Mouse (Mus musculus) Patski (cell line): ENCODE results near the gene Ncbp2. TPM values are rescaled to one million over a fixed set of nuclear protein-coding genes. Genes with fewer than 3 reads are reported as not detected.
A peak's percentile ranks its signal among the peaks of the same experiment; 100 is the strongest.

ENCODE experiments used
- ATAC-seq: fragments of 100-300 bp; one replicate; pipeline ENCODE4 v1.8.0; 2021
- CTCF ChIA-PET: fragments of 350-600 bp; sonication (Branson Sonifier 250); formaldehyde crosslinking; loops from one replicate; lab custom pipeline; 2022; ENCODE audit warnings: inconsistent platforms; lab: Charles Lee
- POLR2A ChIA-PET: fragments of 350-600 bp; sonication (Branson Sonifier 250); formaldehyde crosslinking; loops from one replicate; lab custom pipeline; 2022; ENCODE audit warnings: antibody characterized with exemption, inconsistent platforms; lab: Charles Lee
- DNase-seq: peaks from one replicate; pipeline ENCODE4 v3.0.0-alpha.2; 2011; ENCODE audit warnings: low read depth, low spot score
- H3K27me3 ChIP-seq: fragments of 371-371 bp; one replicate; pipeline ENCODE4 v1.5.1; 2021
- CTCF ChIP-seq: fragments of 100-300 bp; IDR thresholded peaks from one replicate; pipeline ENCODE4 v1.5.1; 2021
- in situ Hi-C: fragments of 300-500 bp; cut with MboI; formaldehyde crosslinking; loops from 3 replicates; pipeline ENCODE4 v1.11.1; 2018; ENCODE audit warnings: low pct_unique_long_range_greater_than_20kb, mixed read lengths
- polyA plus RNA-seq: library from polyadenylated mRNA; unstranded; gene quantifications from one replicate; pipeline ENCODE4 v1.2.3, GENCODE M21; 2021

Gene Ncbp2
- polyA plus RNA-seq = 114 TPM

- in situ Hi-C loops = loop anchor here (5.0 kb wide), 1 partner anchor 54 kb away; the partner anchor contains the start of gene Senp5
- DNase-seq = peak; percentile 49
- CTCF ChIA-PET = no interaction called here
Observed at GRCm38 (mm10) chr16:31948345-31948774, at the start of gene Ncbp2, which contains the start of gene 0610012G03Rik. Ncbp2 (plus strand) TSS chr16:31948513. 0610012G03Rik (minus strand) TSS chr16:31948494.

GRCm38 (mm10) chr16:31898546-31899326, 49.6 kb upstream of the Ncbp2 start:
- no peak for ATAC-seq
- no peak for DNase-seq
- no peak for TF ChIP-seq CTCF
- in situ Hi-C loops = no loop called here
- CTCF ChIA-PET = interaction anchor here (1.6 kb wide), 1 partner anchor 20 kb away, joined by 4 read pairs; the partner anchor contains the start of gene Meltf
- no peaks in the 10 kb centered on the region for H3K27me3 ChIP-seq
- POLR2A ChIA-PET = no interaction called here

More at GRCm38 (mm10) chr16:31948345-31948774, at the start of gene Ncbp2, which contains the start of gene 0610012G03Rik:
- H3K27me3 ChIP-seq = no peaks in the 10 kb centered on the region
- no peak for TF ChIP-seq CTCF
- POLR2A ChIA-PET = interaction anchor here (1.5 kb wide), 1 partner anchor 54 kb away, joined by 5 read pairs; the partner anchor contains the start of gene Senp5
- ATAC-seq = peak; percentile 76

GRCm38 (mm10) chr16:31901886-31902285, 46.4 kb upstream of the Ncbp2 start:
- in situ Hi-C loops = no loop called here
- DNase-seq (no peak), ATAC-seq (no peak)
- ChIA-PET POLR2A (no interaction called here), CTCF (no interaction called here)
- H3K27me3 ChIP-seq = no peaks in the 10 kb centered on the region
- no peak for TF ChIP-seq CTCF

- POLR2A ChIA-PET = no interaction called here
- no peak for TF ChIP-seq CTCF
- DNase-seq = no peak
Observed at GRCm38 (mm10) chr16:31903239-31903638, 45.1 kb upstream of the Ncbp2 start.

GRCm38 (mm10) chr16:31905331-31905730, 43.0 kb upstream of the Ncbp2 start:
- ChIA-PET POLR2A (no interaction called here), CTCF (interaction anchor here (1.3 kb wide), 1 partner anchor 10 kb away, joined by 4 read pairs; no protein-coding TSS in a partner anchor)
- in situ Hi-C loops = no loop called here
- DNase-seq (no peak), ATAC-seq (no peak)
- no peak for TF ChIP-seq CTCF
- H3K27me3 ChIP-seq = no peaks in the 10 kb centered on the region

More at GRCm38 (mm10) chr16:31903239-31903638, 45.1 kb upstream of the Ncbp2 start:
- in situ Hi-C loops = no loop called here
- CTCF ChIA-PET = no interaction called here
- ATAC-seq = no peak
- no peaks in the 10 kb centered on the region for H3K27me3 ChIP-seq

- in situ Hi-C loops = no loop called here
Observed at GRCm38 (mm10) chr16:31905891-31906825, 42.2 kb upstream of the Ncbp2 start.

GRCm38 (mm10) chr16:31906896-31907295, 41.4 kb upstream of the Ncbp2 start:
- ATAC-seq = no peak
- in situ Hi-C loops = no loop called here
- DNase-seq = no peak
- no peak for TF ChIP-seq CTCF
- ChIA-PET CTCF (interaction anchor here (1.1 kb wide), 1 partner anchor 12 kb away, joined by 4 read pairs; no protein-coding TSS in a partner anchor), POLR2A (interaction anchor here (0.5 kb wide), 1 partner anchor 297 kb away, joined by 3 read pairs; no protein-coding TSS in a partner anchor)
- H3K27me3 ChIP-seq = no peaks in the 10 kb centered on the region

More at GRCm38 (mm10) chr16:31905891-31906825, 42.2 kb upstream of the Ncbp2 start:
- ChIA-PET POLR2A (no interaction called here), CTCF (interaction anchor here (1.1 to 1.3 kb wide), 2 partner anchors 11 to 12 kb away, joined by 4 read pairs; no protein-coding TSS in a partner anchor)
- TF ChIP-seq CTCF = no peak
- H3K27me3 ChIP-seq = no peaks in the 10 kb centered on the region
- ATAC-seq (no peak), DNase-seq (no peak)

- no peak for TF ChIP-seq CTCF
- DNase-seq (no peak), ATAC-seq (no peak)
- in situ Hi-C loops = no loop called here
- CTCF ChIA-PET = interaction anchor here (3.2 kb wide), 1 partner anchor 31 kb away, joined by 11 read pairs; the partner anchor contains the start of gene Meltf
- H3K27me3 ChIP-seq = no peaks in the 10 kb centered on the region
- POLR2A ChIA-PET = no interaction called here
Observed at GRCm38 (mm10) chr16:31908959-31909358, 39.4 kb upstream of the Ncbp2 start.

- in situ Hi-C loops = loop anchor here (10.0 kb wide), 1 partner anchor 456 kb away; no protein-coding TSS in a partner anchor
- DNase-seq = no peak
- TF ChIP-seq CTCF = no peak
- no peak for ATAC-seq
- ChIA-PET POLR2A (interaction anchor here (0.7 kb wide), 1 partner anchor 29 kb away, joined by 3 read pairs; no protein-coding TSS in a partner anchor), CTCF (interaction anchor here (3.2 kb wide), 1 partner anchor 33 kb away, joined by 11 read pairs; the partner anchor contains the start of gene Meltf)
- no peaks in the 10 kb centered on the region for H3K27me3 ChIP-seq
Observed at GRCm38 (mm10) chr16:31910281-31910847, 37.9 kb upstream of the Ncbp2 start.
